Mouse (Mus musculus) embryonic fibroblast, embryonic 13.5 days (primary cell): ENCODE data around the gene Auts2. TPM values are rescaled to one million over a fixed set of nuclear protein-coding genes. Genes with fewer than 3 reads are reported as not detected.
A peak's percentile ranks its signal among the peaks of the same experiment; 100 is the strongest.

ENCODE experiments used
- H3K27ac ChIP-seq: 2 replicates; pipeline ENCODE4 v1.5.1; 2012; ENCODE audit warnings: low read length, control low read depth, inconsistent platforms; ENCODE audit not compliant: insufficient read depth
- H3K4me1 ChIP-seq: 2 replicates; pipeline ENCODE4 v1.6.1; 2011; ENCODE audit warnings: low read length; ENCODE audit not compliant: control insufficient read depth, insufficient read depth
- H3K4me3 ChIP-seq: 2 replicates; pipeline ENCODE4 v1.5.1; 2011; ENCODE audit warnings: mild to moderate bottlenecking, control low read depth, low read length; ENCODE audit not compliant: insufficient read depth
- CTCF ChIP-seq: IDR thresholded peaks from 2 replicates; pipeline ENCODE4 v1.5.1; 2011; ENCODE audit warnings: mild to moderate bottlenecking, control low read depth, low read length, moderate library complexity, borderline replicate concordance; ENCODE audit not compliant: insufficient read depth
- POLR2A ChIP-seq: IDR thresholded peaks from 2 replicates; pipeline ENCODE4 v1.6.1; 2011; ENCODE audit warnings: low read depth, mild to moderate bottlenecking, control low read depth, low read length, moderate library complexity
- polyA plus RNA-seq: library from polyadenylated mRNA; stranded (reverse); fragments of >200 nt; gene quantifications from 2 replicates; pipeline ENCODE4 v1.2.4, GENCODE M21; 2011; ENCODE audit warnings: low read depth; ENCODE audit not compliant: missing spikeins, insufficient read length

Gene Auts2
- polyA plus RNA-seq, 1 experiment: 26.0 TPM

- TF ChIP-seq CTCF (no peak), POLR2A (no peak)
- H3K4me3 ChIP-seq: no peak overlapping the region
- no peaks in the 10 kb centered on the region for H3K4me1 ChIP-seq
- H3K27ac ChIP-seq: no peak overlapping the region
Measured at GRCm38 (mm10) chr5:131677518-131677917, 865.6 kb downstream of the Auts2 start.

- TF ChIP-seq CTCF: no peak
- no peak for TF ChIP-seq POLR2A
- Histone ChIP-seq H3K4me3 (no peak overlapping the region), H3K4me1 (no peaks in the 10 kb centered on the region), H3K27ac (no peak overlapping the region)
Measured at GRCm38 (mm10) chr5:131673696-131674095, 869.4 kb downstream of the Auts2 start.

- TF ChIP-seq CTCF (no peak), POLR2A (no peak)
- no peak overlapping the region for H3K27ac ChIP-seq
- H3K4me1 ChIP-seq: no peaks in the 10 kb centered on the region
- H3K4me3 ChIP-seq: no peak overlapping the region
Measured at GRCm38 (mm10) chr5:131665068-131665467, 878.1 kb downstream of the Auts2 start.

- Histone ChIP-seq H3K4me1 (no peaks in the 10 kb centered on the region), H3K27ac (no peak overlapping the region)
Measured at GRCm38 (mm10) chr5:131664657-131665056, 878.5 kb downstream of the Auts2 start.

GRCm38 (mm10) chr5:131662657-131663056 lies 880.5 kb downstream of the Auts2 start:
- Histone ChIP-seq H3K27ac (no peak overlapping the region), H3K4me1 (no peaks in the 10 kb centered on the region), H3K4me3 (no peak overlapping the region)
- TF ChIP-seq CTCF: no peak
- TF ChIP-seq POLR2A: no peak

More at GRCm38 (mm10) chr5:131664657-131665056, 878.5 kb downstream of the Auts2 start:
- TF ChIP-seq CTCF: no peak
- TF ChIP-seq POLR2A: no peak
- H3K4me3 ChIP-seq: no peak overlapping the region

- no peaks in the 10 kb centered on the region for H3K4me1 ChIP-seq
- no peak overlapping the region for H3K4me3 ChIP-seq
- no peak overlapping the region for H3K27ac ChIP-seq
- TF ChIP-seq POLR2A (no peak), CTCF (no peak)
Measured at GRCm38 (mm10) chr5:131658822-131659515, 884.2 kb downstream of the Auts2 start.

- Histone ChIP-seq H3K4me1 (no peaks in the 10 kb centered on the region), H3K4me3 (no peak overlapping the region), H3K27ac (no peak overlapping the region)
- TF ChIP-seq POLR2A: no peak
- no peak for TF ChIP-seq CTCF
Measured at GRCm38 (mm10) chr5:131654206-131654605, 888.9 kb downstream of the Auts2 start.

- 0 out of 2 replicates have a peak, but pooled peaks cover 5% of the 10 kb centered on the region for H3K4me1 ChIP-seq
- TF ChIP-seq CTCF (no peak), POLR2A (no peak)
- no peak overlapping the region for H3K4me3 ChIP-seq
- H3K27ac ChIP-seq: no peak overlapping the region
Measured at GRCm38 (mm10) chr5:131650381-131650891, 892.7 kb downstream of the Auts2 start.

- peak overlapping the region; percentile 27 for H3K27ac ChIP-seq
- no peak for TF ChIP-seq POLR2A
- no peak for TF ChIP-seq CTCF
- no peak overlapping the region for H3K4me3 ChIP-seq
- 0 out of 2 replicates have a peak, but pooled peaks cover 8% of the 10 kb centered on the region for H3K4me1 ChIP-seq
Measured at GRCm38 (mm10) chr5:131647683-131648119, 895.4 kb downstream of the Auts2 start.

GRCm38 (mm10) chr5:131647104-131647682 lies 896.0 kb downstream of the Auts2 start:
- Histone ChIP-seq H3K27ac (peak overlapping the region; percentile 27), H3K4me1 (0 out of 2 replicates have a peak, but pooled peaks cover 9% of the 10 kb centered on the region), H3K4me3 (no peak overlapping the region)
- TF ChIP-seq CTCF: no peak
- no peak for TF ChIP-seq POLR2A
